Mouse (Mus musculus): ENCODE data around the gene Oser1.

- TF ChIP-seq POLR2A (IDR thresholded peaks at IDR 0.05; ENCODE audit: low read depth, low read length) (no peak), CTCF (IDR thresholded peaks at IDR 0.05; ENCODE audit: extremely low read depth, insufficient read depth, insufficient read length, insufficient replicate concordance) (no peak)
Observed at GRCm38 (mm10) chr2:163422895-163423660, 1.4 kb downstream of the Oser1 start.

Measured in spleen, adult 2 months (tissue).